In genomic region chr13:90292124-90292523, GRCm38 (mm10) we compare ENCODE assay signal across 13 mouse cellular contexts.
"Had no signal": no experiment of that assay in that cellular context is flagged by ENCODE, and none has a peak within 500 bp of the region (broad histone marks: within the 10 kb centered on the region; RNA-seq: fewer than 3 reads in every experiment).

No protein-coding gene starts in this region.

- H3K4me1 ChIP-seq: liver, embryonic 13.5 days; lung, embryonic 15.5 days; megakaryocyte, embryonic 14.5 days had no signal

- H3K4me2 ChIP-seq: limb, embryonic 12.5 days; liver, embryonic 13.5 days; lung, embryonic 15.5 days had no signal

- H3K4me3 ChIP-seq: limb, embryonic 12.5 days; liver, embryonic 13.5 days; lung, embryonic 15.5 days; megakaryocyte, embryonic 14.5 days had no signal

- DNase-seq: kidney, adult 18-20 months; kidney, postnatal 14 days; liver; liver, embryonic 13.5 days; liver, postnatal 0 days; lung, postnatal 14 days; spleen, adult 18-20 months; thymus, adult 18-20 months; thymus, postnatal 14 days had no signal

- H3K36me3 ChIP-seq: limb, embryonic 12.5 days; liver, embryonic 13.5 days; lung, embryonic 15.5 days had no signal

- ATAC-seq: liver, postnatal 0 days had no signal

- H3K27me3 ChIP-seq: limb, embryonic 12.5 days; liver, embryonic 13.5 days; lung, embryonic 15.5 days; megakaryocyte, embryonic 14.5 days had no signal

- H3K9ac ChIP-seq: limb, embryonic 12.5 days; liver, embryonic 13.5 days; liver, postnatal 0 days; lung, embryonic 15.5 days had no signal

- H3K9me3 ChIP-seq: limb, embryonic 12.5 days; liver, embryonic 13.5 days; lung, embryonic 15.5 days; megakaryocyte, embryonic 14.5 days had no signal

- H3K27ac ChIP-seq: limb, embryonic 12.5 days; liver, embryonic 13.5 days; lung, embryonic 15.5 days; macrophage had no signal
